Mouse (Mus musculus): Measurements from ENCODE around the gene Sema4d. TPM values are rescaled to one million over a fixed set of nuclear protein-coding genes. Genes with fewer than 3 reads are reported as not detected.
"Not testable (repeated sequence)": the region's sequence is repeated elsewhere in the genome, so short reads cannot be mapped to it uniquely, and the experiment has no call there.

The Sema4d gene
- 10 to 100 TPM in 3 of 4 experiments, 1 to 10 TPM in 1; 8.9 to 23.2 (median 16.2) TPM for total RNA-seq (2022)

DNA sequence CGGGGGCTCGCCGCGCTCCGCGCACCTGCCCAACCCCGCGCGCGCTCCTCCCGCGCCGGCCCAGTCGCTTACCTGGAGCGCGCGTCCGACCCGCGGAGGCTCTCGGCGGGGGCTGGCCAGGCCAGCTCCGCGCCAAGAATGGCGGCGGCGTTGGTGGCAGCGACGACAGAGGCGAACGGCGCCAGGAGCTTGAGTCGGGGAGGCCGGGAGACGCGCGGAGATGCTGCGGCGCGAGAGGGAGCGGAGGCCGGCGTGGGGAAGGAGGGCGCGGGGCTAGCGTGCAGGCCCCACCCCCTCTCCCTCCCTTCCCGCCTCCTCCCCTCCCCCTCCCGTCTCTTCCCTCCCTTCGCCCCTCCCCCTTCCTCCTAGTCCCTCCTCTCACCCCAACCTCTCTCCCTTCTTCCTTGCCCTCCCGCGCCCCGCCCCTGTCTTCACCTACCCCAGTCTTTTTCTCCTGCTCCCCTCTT, at the start of gene Sema4d:
Gene Sema4d (minus strand): TSS at position 323 of the 467 bp plus-strand sequence.
- DNase-seq = peak; percentile 17

DNA sequence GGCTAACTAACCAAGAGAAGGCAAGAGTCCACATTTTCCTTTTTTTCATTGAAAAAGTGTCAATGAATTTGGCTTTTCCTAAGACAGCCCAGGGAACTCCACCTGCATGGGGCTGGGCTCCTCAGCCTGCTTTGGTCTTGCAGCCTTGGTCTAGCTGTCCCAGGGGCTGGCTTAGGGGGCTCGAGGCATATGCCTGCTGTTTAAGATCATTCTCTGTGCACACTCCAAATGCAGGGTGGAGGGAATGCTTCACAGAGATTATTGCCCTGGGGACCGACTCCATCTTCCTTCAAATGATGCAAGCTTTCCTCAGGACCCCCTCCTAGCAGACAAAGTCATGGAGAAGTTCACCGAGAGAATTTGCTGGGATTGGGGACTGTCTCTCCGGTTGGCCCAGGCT, 49.8 kb upstream of the Sema4d start:
- DNase-seq = no peak

GRCm38 (mm10) chr13:51842773-51843172, 49.2 kb upstream of the Sema4d start:
- DNase-seq = no peak

DNA sequence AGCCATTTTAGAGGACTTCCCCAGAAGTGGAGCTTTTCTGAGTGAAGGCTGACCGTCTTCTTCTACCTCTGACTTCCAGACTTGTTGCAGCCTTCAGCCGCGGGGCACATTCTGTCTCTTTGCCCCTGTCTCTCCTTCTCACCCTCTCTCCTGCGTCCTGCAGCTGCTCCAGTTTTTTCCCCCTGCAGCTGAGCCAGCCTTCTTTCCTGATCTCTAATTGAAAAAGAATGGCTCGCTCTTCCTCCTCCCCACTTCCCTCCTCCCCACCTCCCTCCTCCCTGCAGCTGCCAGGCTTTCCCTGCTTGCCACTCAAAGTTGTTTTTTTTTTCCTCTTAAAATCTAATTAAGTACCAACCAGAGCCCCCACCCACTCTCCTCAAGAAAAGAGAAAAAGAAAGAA, 48.6 kb upstream of the Sema4d start:
- no peak for DNase-seq

DNA sequence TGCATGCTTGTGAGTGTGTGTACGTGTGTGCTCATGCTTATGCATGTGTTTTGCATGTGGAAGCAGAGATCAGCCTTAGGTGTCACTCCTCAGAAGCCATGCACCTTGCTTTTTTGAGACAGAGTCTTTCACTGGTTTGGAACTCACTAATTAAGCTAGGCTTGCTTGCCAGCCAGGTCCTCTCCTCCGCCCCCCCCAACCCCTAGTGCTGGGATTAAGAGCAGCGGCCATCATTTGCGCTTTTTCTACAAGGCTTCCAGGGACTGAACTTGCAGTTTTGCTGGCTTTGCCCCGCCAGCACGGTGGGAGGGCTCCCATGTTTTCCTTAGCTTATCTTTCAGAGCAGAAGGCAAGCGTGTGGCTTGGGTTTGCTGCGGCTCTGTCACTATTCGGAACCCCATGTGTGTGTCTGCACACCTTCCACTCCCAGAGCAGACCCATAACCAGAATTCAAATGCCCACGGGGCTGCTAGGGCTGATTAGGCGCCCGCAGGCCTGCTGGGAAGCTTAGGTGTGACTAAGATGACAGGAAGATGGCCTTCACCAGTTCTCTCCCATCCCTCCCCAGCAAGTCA, 48.1 kb upstream of the Sema4d start:
- no peak for DNase-seq

- DNase-seq = no peak
These were observed 47.2 kb upstream of the Sema4d start for GRCm38 (mm10) chr13:51840702-51841101.

DNA sequence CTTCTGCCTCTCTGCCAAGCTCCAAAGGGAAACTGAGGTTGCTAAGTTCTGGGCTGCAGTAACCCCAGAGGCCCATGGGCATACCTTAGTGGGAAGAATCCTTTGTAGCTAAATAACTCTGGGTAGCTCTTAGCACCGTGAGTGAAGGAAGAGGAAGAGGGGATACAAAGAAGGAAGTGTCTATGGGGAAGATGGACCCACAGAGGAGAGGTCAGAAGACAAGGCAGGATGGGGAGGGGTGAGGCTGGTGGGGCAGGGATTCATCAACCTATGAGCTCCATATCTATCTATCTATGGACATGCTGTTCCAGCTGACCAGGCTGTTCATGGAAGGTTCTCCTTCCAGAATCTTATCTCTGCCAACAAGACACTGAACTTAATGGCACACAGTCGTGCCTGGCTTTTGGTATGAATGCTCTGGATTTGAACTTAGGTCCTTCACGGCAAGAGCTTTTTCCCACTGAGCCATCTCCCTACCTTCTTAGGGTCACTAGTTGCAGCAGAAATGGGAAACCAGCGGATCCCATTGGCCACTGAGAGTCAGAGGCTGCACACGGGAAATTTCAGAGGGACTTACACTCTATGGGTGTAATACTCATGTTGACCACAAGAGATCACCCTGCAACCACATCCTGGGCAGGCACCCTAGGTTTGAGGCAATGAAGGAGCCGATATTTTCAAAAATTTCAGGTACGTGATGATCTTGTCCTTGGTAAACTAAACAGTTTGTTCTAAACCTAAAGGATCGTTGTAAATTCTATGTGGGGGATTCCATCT, 45.9 kb upstream of the Sema4d start:
- DNase-seq = no peak

- DNase-seq = no peak
These were observed 43.9 kb upstream of the Sema4d start for GRCm38 (mm10) chr13:51837402-51837801.

GRCm38 (mm10) chr13:51835208-51835607, 41.7 kb upstream of the Sema4d start:
- not testable (repeated sequence) for DNase-seq

GRCm38 (mm10) chr13:51834520-51834919, 41.0 kb upstream of the Sema4d start:
- no peak for DNase-seq

DNA sequence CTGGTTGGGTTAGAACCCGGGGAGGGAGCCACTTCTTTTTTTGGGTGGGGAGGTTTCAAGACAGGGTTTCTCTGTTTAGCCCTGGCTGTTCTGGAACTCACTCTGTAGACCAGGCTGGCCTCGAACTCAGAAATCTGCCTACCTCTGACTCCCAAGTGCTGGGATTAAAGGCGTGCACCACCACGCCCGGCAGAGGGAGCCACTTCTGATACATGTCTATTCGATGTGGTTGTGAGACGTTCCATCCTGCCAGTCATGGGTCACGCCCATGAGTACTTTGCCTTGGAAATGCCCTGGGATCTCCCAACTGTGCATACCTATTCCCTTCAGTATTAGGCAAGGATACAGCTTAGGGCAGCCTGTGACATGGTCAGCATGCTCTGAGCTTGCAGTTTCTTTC, 40.5 kb upstream of the Sema4d start:
- DNase-seq = not testable (repeated sequence)

DNA sequence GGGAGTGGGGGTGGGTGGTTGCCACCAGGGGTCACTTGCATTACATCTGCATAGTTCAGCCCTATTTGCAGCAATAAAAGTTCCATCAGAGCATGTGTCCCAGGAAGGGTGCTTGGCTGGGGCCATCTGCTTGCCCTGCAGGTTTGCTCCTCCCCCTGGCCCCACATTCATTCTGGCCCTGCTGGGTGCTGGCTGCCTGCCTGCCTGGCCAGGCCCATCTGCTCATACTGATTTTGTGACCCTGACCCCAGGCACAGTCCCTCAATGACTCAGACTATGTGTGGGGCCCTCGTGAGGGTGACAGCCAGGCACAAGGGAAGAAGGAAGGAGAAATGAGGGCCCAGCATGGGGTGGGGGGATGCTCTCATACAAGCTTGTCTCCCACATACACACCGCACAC, 40.1 kb upstream of the Sema4d start:
- peak; percentile 85 for DNase-seq

DNA sequence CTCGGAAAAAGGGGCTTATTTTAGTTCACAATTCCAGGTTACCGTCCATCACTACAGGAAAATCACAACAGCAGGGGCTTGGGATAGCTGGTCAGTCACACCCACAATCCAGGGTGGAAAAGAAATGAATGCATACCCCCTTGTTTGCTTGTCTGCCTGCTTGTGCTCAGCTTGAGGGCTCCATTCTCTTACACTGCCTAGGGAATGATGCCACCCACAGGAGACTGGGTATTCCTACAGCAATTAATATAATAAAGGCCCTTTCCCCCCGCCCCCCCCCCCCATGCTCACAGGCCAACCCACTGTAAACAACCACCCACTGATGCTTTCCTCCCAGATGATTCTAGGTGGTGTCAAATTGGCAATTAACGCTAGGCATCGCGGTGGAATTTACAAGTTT, 38.9 kb upstream of the Sema4d start:
- DNase-seq = no peak

DNA sequence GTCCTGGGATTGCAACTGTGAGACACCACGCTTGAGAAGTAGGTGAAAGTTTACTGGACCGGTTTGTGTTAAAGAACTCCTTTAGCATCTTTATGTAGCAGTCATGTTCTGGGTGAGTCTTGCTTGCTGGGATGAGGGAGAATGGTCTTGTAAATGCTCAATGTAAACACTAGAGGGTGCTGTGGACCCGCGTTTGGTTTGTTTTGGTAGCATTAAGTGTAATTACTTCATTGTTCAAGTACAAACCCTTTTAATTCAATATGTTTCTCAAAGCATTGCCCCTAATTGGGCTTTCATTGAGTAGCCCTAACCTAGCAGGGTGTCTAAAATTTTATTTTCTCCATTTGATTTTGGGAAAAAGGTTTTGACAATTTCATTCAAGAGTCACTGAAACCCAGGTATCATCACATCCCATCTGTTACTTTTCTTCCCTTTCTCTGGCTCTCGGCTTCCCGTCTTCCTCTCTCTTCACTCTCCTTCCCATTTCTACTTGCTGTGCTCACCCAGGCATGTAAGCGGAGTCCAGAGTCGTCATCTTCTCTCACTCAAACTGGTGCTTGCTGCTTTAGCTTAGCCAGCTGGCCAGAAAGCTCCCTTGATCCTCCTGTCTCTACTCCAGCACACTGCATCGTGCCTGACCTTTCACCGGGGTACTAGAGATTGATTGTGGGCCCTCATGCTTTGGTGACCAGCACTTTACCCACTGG, 37.4 kb upstream of the Sema4d start:
- DNase-seq = no peak

DNA sequence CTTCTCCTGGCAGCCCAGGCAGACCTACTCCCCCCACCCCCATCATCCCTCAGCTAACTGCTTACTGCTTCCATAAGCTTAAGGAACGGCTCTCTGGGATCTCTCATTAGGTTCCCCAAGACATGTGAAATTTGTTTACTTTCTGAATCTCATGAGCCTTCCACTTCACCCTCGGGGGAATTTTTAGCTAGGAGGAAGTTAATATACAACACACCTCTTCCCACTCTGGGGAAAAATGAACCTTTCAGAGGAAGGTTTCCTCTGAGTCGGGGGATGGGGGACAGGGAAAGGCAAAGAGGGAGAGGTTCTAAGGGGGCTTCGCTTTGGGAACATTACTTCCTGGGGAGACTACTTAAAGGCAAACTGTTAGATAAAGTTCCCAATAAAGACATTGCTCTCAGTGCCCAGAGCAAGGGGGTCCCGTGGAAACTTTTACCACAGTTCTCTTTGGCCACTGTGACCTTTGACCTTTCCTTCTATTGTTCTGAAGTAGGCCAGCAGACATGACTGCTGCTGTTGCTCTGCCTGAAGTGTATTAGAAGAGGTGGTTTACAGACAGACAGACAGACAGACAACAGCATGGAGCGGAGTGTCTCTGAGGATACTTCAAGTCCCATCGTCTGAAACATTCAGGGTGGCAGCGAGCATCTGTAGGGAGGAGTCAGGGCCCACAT, 30.4 kb upstream of the Sema4d start:
- no peak for DNase-seq

DNA sequence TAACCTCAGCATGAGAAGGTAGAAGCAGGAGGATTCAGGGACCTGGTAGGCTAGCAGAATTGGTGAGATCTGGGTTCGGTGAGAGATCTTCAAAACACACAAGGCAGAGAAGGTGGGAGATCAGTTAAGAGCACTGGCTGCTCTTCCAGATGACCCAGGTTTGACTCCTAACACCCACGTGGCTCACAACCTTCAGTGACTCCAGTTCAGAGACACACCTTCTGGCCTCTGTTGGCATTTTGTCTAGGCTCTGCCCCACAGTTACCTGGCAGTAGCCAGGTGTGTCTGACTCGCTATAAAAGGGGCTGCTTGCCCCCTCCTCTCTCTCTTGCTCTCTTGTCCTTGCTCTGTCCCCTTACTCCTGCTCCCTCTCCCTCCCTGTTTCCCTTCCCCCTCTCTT, 28.4 kb upstream of the Sema4d start:
- no peak for DNase-seq

DNA sequence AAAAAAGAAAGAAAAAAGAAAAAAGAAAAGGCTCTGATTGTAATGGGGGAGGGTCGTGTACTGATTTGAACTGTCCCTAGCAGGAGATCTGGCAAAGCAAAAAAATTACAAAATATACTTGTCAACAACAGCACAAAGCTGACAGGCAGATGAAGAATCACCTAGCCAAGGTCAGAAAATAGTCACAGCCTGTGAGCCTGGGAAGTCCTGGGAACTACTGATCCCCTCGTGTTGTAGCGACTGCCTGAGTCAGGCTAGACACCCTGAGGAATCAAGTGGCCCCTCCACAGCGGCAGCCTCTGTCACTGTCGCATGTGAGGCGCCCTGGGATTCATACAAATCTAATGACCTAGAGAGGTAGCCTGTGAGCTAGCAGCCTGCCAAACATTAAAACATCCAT, 25.8 kb upstream of the Sema4d start:
- DNase-seq = peak; percentile 45

DNA sequence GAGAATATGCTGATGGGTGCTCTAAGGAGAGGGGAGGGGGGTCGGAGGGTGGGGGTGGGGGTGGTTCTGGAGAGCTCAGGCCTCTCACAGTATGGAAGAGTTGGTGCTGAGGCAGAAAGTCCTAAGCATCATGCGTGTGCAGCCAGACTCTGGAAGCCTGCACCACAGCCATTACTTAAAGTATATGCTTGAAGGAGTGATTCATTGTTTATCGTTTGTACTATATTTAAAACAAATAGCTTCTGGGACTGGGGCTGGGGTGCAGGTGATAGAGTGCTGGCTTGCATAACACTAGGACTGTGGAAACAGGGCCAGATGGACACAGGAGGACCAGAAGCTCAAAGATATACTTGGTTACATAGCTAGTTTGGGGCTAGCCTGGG, 25.4 kb upstream of the Sema4d start:
- DNase-seq = no peak

DNA sequence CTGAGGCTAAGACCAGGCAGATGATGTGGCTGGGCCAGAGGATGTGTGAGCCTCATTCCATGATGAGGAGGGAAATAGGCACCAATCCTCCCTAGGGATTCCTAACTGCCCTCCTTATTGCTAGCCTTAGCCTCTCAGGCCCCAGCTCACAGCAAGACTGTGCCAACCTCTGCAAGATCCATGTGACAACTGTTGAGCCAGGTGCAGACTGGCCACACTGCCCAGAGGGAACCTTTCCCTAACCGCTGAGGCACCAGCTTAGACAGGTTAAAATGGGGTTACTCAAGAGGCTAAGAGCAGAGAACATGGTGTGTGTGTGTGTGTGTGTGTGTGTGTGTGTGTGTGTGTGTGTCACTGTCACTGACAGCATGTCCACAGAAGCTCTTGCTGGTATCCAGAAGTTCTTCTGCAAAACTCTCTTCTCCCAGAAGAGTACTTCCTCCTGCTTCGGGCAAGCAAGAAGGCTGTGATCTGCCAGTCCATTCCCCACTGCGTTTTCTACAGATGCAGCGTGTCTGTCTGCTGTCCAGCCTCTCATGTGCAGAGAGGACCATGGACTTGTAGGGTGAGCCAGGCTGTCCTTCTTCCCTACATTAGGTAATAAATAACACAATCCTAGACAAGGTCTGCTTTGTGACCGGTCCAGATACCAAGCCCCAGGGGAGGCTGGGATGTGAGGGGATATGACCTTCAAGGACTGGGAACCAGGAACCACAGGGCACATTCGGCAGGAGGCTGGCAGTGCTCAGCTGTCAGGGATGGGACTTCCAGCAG, 24.8 kb upstream of the Sema4d start:
- no peak for DNase-seq

GRCm38 (mm10) chr13:51816559-51817041, 23.1 kb upstream of the Sema4d start:
- no peak for DNase-seq

GRCm38 (mm10) chr13:51815865-51816504, 22.4 kb upstream of the Sema4d start:
- no peak for DNase-seq

GRCm38 (mm10) chr13:51814646-51815045, 21.1 kb upstream of the Sema4d start:
- DNase-seq = no peak

All from adrenal gland, adult 8-10 months (tissue).